Mouse (Mus musculus) intestine, embryonic 16.5 days (tissue): ENCODE measurements around the gene Dab1. TPM values are rescaled to one million over a fixed set of nuclear protein-coding genes. Genes with fewer than 3 reads are reported as not detected.

ENCODE experiments used
- ATAC-seq: fragments of 200-750 bp; cut with Nextera tagmentation; 2 replicates; pipeline ENCODE4 v1.8.0; 2017; ENCODE audit warnings: moderate TSS enrichment, moderate library complexity
- H3K27ac ChIP-seq: fragments of 300-500 bp; sonication (generic); 2 replicates; pipeline ENCODE4 v1.5.1; 2014; ENCODE audit warnings: mild to moderate bottlenecking, low read length
- H3K27me3 ChIP-seq: fragments of 300-500 bp; sonication (generic); replicated peaks from 2 replicates; pipeline ENCODE4 v1.6.1; 2014; ENCODE audit warnings: low read length, control low read depth, mixed read lengths; ENCODE audit not compliant: control insufficient read depth, insufficient read depth
- H3K36me3 ChIP-seq: fragments of 300-500 bp; sonication (generic); 2 replicates; pipeline ENCODE4 v1.6.1; 2014; ENCODE audit warnings: low read length, control low read depth; ENCODE audit not compliant: control insufficient read depth, insufficient read depth
- H3K4me1 ChIP-seq: fragments of 300-500 bp; sonication (generic); 2 replicates; pipeline ENCODE4 v1.6.1; 2014; ENCODE audit warnings: low read length, control low read depth, mixed read lengths; ENCODE audit not compliant: control insufficient read depth, insufficient read depth
- H3K4me2 ChIP-seq: fragments of 300-500 bp; sonication (generic); 2 replicates; pipeline ENCODE4 v1.6.1; 2014; ENCODE audit warnings: low read depth, low read length, control low read depth
- H3K4me3 ChIP-seq: fragments of 300-500 bp; sonication (generic); 2 replicates; pipeline ENCODE4 v1.5.1; 2014; ENCODE audit warnings: mild to moderate bottlenecking, low read length
- H3K9ac ChIP-seq: fragments of 300-500 bp; sonication (generic); 2 replicates; pipeline ENCODE4 v1.6.1; 2014; ENCODE audit warnings: low read depth, low read length
- H3K9me3 ChIP-seq: fragments of 300-500 bp; sonication (generic); 2 replicates; pipeline ENCODE4 v1.6.1; 2016; ENCODE audit warnings: low read length, control low read depth; ENCODE audit not compliant: control insufficient read depth
- WGBS: fragments of 180-500 bp; shearing (Covaris S2); extraction: QIAGEN DNeasy Blood & Tissue Kit; methylation state at CpG from one replicate; pipeline ENCODE4 v1.1.7; 2014; 5-methylcytosine and 5-hydroxymethylcytosine counted together
- polyA plus RNA-seq: library from polyadenylated mRNA; unstranded; fragments of >200 nt; fragmentation: Nextera tagmentation; extraction: Ambion mirVana; gene quantifications from 2 replicates; pipeline ENCODE4 v1.2.1, GENCODE M21; 2015

Gene Dab1
- polyA plus RNA-seq, 1 experiment from 2014 or later, result 54.5 TPM

- Histone ChIP-seq H3K36me3 (no peaks in the 10 kb centered on the region), H3K27ac (no peak overlapping the region; the same call in 1 of the 2 replicates), H3K4me1 (no peaks in the 10 kb centered on the region), H3K27me3 (no peaks in the 10 kb centered on the region), H3K4me2 (no peak overlapping the region), H3K9ac (no peak overlapping the region), H3K4me3 (no peak overlapping the region), H3K9me3 (no peaks in the 10 kb centered on the region)
- WGBS, result 41% methylated on average over 2 of the region's 2 CpGs
- no peak for ATAC-seq
Observed at GRCm38 (mm10) chr4:104025117-104025694, 406.0 kb downstream of the Dab1 start.

GRCm38 (mm10) chr4:104026834-104027233 is 407.7 kb downstream of the Dab1 start:
- ATAC-seq, result no peak
- Histone ChIP-seq H3K27ac (no peak overlapping the region), H3K4me1 (no peaks in the 10 kb centered on the region), H3K36me3 (no peaks in the 10 kb centered on the region), H3K9me3 (no peaks in the 10 kb centered on the region), H3K4me3 (no peak overlapping the region), H3K27me3 (no peaks in the 10 kb centered on the region), H3K9ac (no peak overlapping the region), H3K4me2 (no peak overlapping the region)
- 34% methylated on average over 2 of the region's 2 CpGs for WGBS

GRCm38 (mm10) chr4:104027239-104027638 is 408.1 kb downstream of the Dab1 start:
- H3K36me3 ChIP-seq, result no peaks in the 10 kb centered on the region
- no peak overlapping the region for H3K9ac ChIP-seq
- 69% methylated on average over 1 of the region's 1 CpGs for WGBS
- H3K27me3 ChIP-seq, result no peaks in the 10 kb centered on the region
- no peaks in the 10 kb centered on the region for H3K4me1 ChIP-seq
- no peak overlapping the region for H3K4me3 ChIP-seq
- H3K27ac ChIP-seq, result no peak overlapping the region
- H3K9me3 ChIP-seq, result no peaks in the 10 kb centered on the region
- 0 out of 2 replicates have a peak, but pooled peaks have one; percentile 26 for ATAC-seq
- no peak overlapping the region for H3K4me2 ChIP-seq

GRCm38 (mm10) chr4:104036091-104036490 is 416.9 kb downstream of the Dab1 start:
- H3K4me3 ChIP-seq, result no peak overlapping the region

GRCm38 (mm10) chr4:104039588-104039987 is 420.4 kb downstream of the Dab1 start:
- WGBS, result 18% methylated on average over 4 of the region's 4 CpGs
- H3K4me3 ChIP-seq, result no peak overlapping the region
- H3K4me1 ChIP-seq, result peaks cover 2% of the 10 kb centered on the region; the same call in 1 of the 2 replicates
- H3K36me3 ChIP-seq, result no peaks in the 10 kb centered on the region
- no peaks in the 10 kb centered on the region for H3K27me3 ChIP-seq
- no peak overlapping the region for H3K4me2 ChIP-seq
- H3K9me3 ChIP-seq, result no peaks in the 10 kb centered on the region
- H3K27ac ChIP-seq, result no peak overlapping the region
- H3K9ac ChIP-seq, result no peak overlapping the region
- ATAC-seq, result no peak

More at GRCm38 (mm10) chr4:104036091-104036490, 416.9 kb downstream of the Dab1 start:
- no peak overlapping the region for H3K4me2 ChIP-seq
- no peaks in the 10 kb centered on the region for H3K9me3 ChIP-seq
- no peak overlapping the region for H3K27ac ChIP-seq
- H3K27me3 ChIP-seq, result no peaks in the 10 kb centered on the region
- no peaks in the 10 kb centered on the region for H3K36me3 ChIP-seq
- no peak for ATAC-seq
- H3K9ac ChIP-seq, result no peak overlapping the region
- H3K4me1 ChIP-seq, result no peaks in the 10 kb centered on the region

- peaks cover 3% of the 10 kb centered on the region; the same call in 1 of the 2 replicates for H3K4me1 ChIP-seq
- ATAC-seq, result no peak
- no peak overlapping the region for H3K4me2 ChIP-seq
- no peaks in the 10 kb centered on the region for H3K9me3 ChIP-seq
- no peak overlapping the region for H3K27ac ChIP-seq
- 61% methylated on average over 2 of the region's 2 CpGs for WGBS
- H3K9ac ChIP-seq, result no peak overlapping the region
- no peaks in the 10 kb centered on the region for H3K36me3 ChIP-seq
- no peak overlapping the region for H3K4me3 ChIP-seq
- no peaks in the 10 kb centered on the region for H3K27me3 ChIP-seq
Observed at GRCm38 (mm10) chr4:104043441-104043840, 424.3 kb downstream of the Dab1 start.

GRCm38 (mm10) chr4:104044634-104045033 is 425.5 kb downstream of the Dab1 start:
- 0 out of 2 replicates have a peak, but pooled peaks have one; percentile 26 for ATAC-seq
- H3K9ac ChIP-seq, result no peak overlapping the region
- no peak overlapping the region for H3K4me2 ChIP-seq
- WGBS, result 17% methylated on average over 3 of the region's 3 CpGs
- no peaks in the 10 kb centered on the region for H3K27me3 ChIP-seq
- H3K36me3 ChIP-seq, result no peaks in the 10 kb centered on the region
- H3K27ac ChIP-seq, result no peak overlapping the region
- no peaks in the 10 kb centered on the region for H3K9me3 ChIP-seq
- H3K4me1 ChIP-seq, result peaks cover 3% of the 10 kb centered on the region; the same call in 1 of the 2 replicates
- no peak overlapping the region for H3K4me3 ChIP-seq

- 43% methylated on average over 7 of the region's 7 CpGs for WGBS
- Histone ChIP-seq H3K9ac (no peak overlapping the region), H3K9me3 (no peaks in the 10 kb centered on the region), H3K4me1 (peaks cover 3% of the 10 kb centered on the region; the same call in 1 of the 2 replicates), H3K4me3 (no peak overlapping the region), H3K36me3 (no peaks in the 10 kb centered on the region), H3K27me3 (no peaks in the 10 kb centered on the region), H3K4me2 (no peak overlapping the region), H3K27ac (no peak overlapping the region)
- ATAC-seq, result no peak
Observed at GRCm38 (mm10) chr4:104047966-104048804, 429.0 kb downstream of the Dab1 start.

- Histone ChIP-seq H3K36me3 (no peaks in the 10 kb centered on the region), H3K4me2 (no peak overlapping the region), H3K27me3 (no peaks in the 10 kb centered on the region), H3K9me3 (no peaks in the 10 kb centered on the region), H3K4me1 (no peaks in the 10 kb centered on the region), H3K27ac (no peak overlapping the region), H3K4me3 (no peak overlapping the region), H3K9ac (no peak overlapping the region)
- ATAC-seq, result no peak
Observed at GRCm38 (mm10) chr4:104057116-104057515, 438.0 kb downstream of the Dab1 start.
